Mouse (Mus musculus) ES-E14 (cell line): Measurements from ENCODE around the gene Lsm4. TPM values are rescaled to one million over a fixed set of nuclear protein-coding genes. Genes with fewer than 3 reads are reported as not detected.
A peak's percentile ranks its signal among the peaks of the same experiment; 100 is the strongest.

Source experiments
- DNase-seq: peaks from one replicate; pipeline ENCODE4 v3.0.0-alpha.2; 2013; ENCODE audit warnings: low read depth, low spot score
- H3K27ac ChIP-seq: 2 replicates; pipeline ENCODE4 v1.5.1; 2012; ENCODE audit warnings: low read depth, mild to moderate bottlenecking, low read length, moderate library complexity, mixed read lengths; ENCODE audit not compliant: poor library complexity, insufficient read depth, severe bottlenecking
- H3K36me3 ChIP-seq: 2 replicates; pipeline ENCODE4 v1.6.1; 2012; ENCODE audit warnings: mild to moderate bottlenecking, low read length, moderate library complexity, mixed read lengths; ENCODE audit not compliant: control insufficient read depth, poor library complexity, insufficient read depth, severe bottlenecking
- H3K4me1 ChIP-seq, 2 experiments: fragments of 150-350 bp in 1 of 2; sonication (generic) in 1 of 2; 2 replicates each; pipeline ENCODE4 v1.6.1; 2012; ENCODE audit warnings: low read length in 2 of 2, mild to moderate bottlenecking in 1 of 2, mixed read lengths in 1 of 2; ENCODE audit not compliant: control insufficient read depth in 2 of 2, insufficient read depth in 2 of 2, poor library complexity in 1 of 2
- H3K4me3 ChIP-seq, 2 experiments: fragments of 150-350 bp in 1 of 2; sonication (generic) in 1 of 2; 2 replicates each; pipeline ENCODE4 v1.5.1; 2012; ENCODE audit warnings: low read length in 2 of 2, low read depth in 1 of 2, mild to moderate bottlenecking in 1 of 2, mixed read lengths in 1 of 2; ENCODE audit not compliant: insufficient read depth in 1 of 2, poor library complexity in 1 of 2, severe bottlenecking in 1 of 2
- H3K9ac ChIP-seq: 2 replicates; pipeline ENCODE4 v1.6.1; 2012; ENCODE audit warnings: low read depth, mild to moderate bottlenecking, low read length, mixed read lengths; ENCODE audit not compliant: poor library complexity, insufficient read depth, severe bottlenecking
- H3K9me3 ChIP-seq: fragments of 150-350 bp; sonication (generic); 2 replicates; pipeline ENCODE4 v1.6.1; 2012; ENCODE audit warnings: low read depth, mild to moderate bottlenecking, low read length; ENCODE audit not compliant: control insufficient read depth, insufficient read depth
- CHD2 ChIP-seq: IDR thresholded peaks from 2 replicates; pipeline ENCODE4 v1.6.1; 2014; ENCODE audit warnings: mild to moderate bottlenecking, low read depth, low read length, inconsistent platforms
- HCFC1 ChIP-seq: IDR thresholded peaks from 2 replicates; pipeline ENCODE4 v1.6.1; 2012; ENCODE audit warnings: low read length, inconsistent platforms, borderline replicate concordance; ENCODE audit not compliant: insufficient read depth
- MAFK ChIP-seq: IDR thresholded peaks from 2 replicates; pipeline ENCODE4 v1.6.1; 2014; ENCODE audit warnings: mild to moderate bottlenecking, low read depth, low read length, inconsistent platforms; ENCODE audit not compliant: insufficient read depth
- ZC3H11A ChIP-seq: IDR thresholded peaks from 2 replicates; pipeline ENCODE4 v1.6.1; 2012; ENCODE audit warnings: low read depth, mild to moderate bottlenecking, inconsistent platforms, low read length, borderline replicate concordance
- ZNF384 ChIP-seq: IDR thresholded peaks from 2 replicates; pipeline ENCODE4 v1.6.1; 2012; ENCODE audit warnings: low read depth, low read length, inconsistent platforms
- in situ Hi-C, 2 experiments: fragments of 600-800 bp; cut with MboI; formaldehyde crosslinking; loops; one replicate each; pipeline ENCODE4 v1.15.1; 2025; ENCODE audit warnings: low sequenced_read_pairs in 2 of 2, inconsistent platforms in 1 of 2; ENCODE audit not compliant: unreplicated experiment in 2 of 2
- total RNA-seq: library from RNA; depleted of rRNA; stranded (reverse); fragments of 300-350 nt; gene quantifications from 2 replicates; pipeline ENCODE4 v1.2.3, GENCODE M21; 2012

Lsm4 gene
- total RNA-seq, 1 experiment, result 171 TPM

- Histone ChIP-seq H3K9me3 (no peaks in the 10 kb centered on the region), H3K4me3 (no peak overlapping the region), H3K9ac (no peak overlapping the region), H3K4me1 (peaks cover 18 to 33% of the 10 kb centered on the region in 2 experiments), H3K27ac (no peak overlapping the region), H3K36me3 (peaks cover 31% of the 10 kb centered on the region; the same call in 1 of the 2 replicates)
- in situ Hi-C loops, result no loop called here
- no peak for TF ChIP-seq ZNF384
- TF ChIP-seq HCFC1, result no peak
- no peak for TF ChIP-seq ZC3H11A
- no peak for TF ChIP-seq CHD2
- no peak for TF ChIP-seq MAFK
- DNase-seq, result no peak
Measured at GRCm38 (mm10) chr8:70679404-70679803, 6.4 kb downstream of the Lsm4 start.

GRCm38 (mm10) chr8:70680039-70680438 is 7.0 kb downstream of the Lsm4 start:
- no peak for TF ChIP-seq ZC3H11A
- TF ChIP-seq ZNF384, result no peak
- TF ChIP-seq CHD2, result no peak
- no peak for TF ChIP-seq HCFC1
- TF ChIP-seq MAFK, result no peak
- H3K4me1 ChIP-seq, result peaks cover 11 to 29% of the 10 kb centered on the region in 2 experiments; a peak in 3 of 4 replicates
- no peak overlapping the region; the same call in 1 of the 2 replicates for H3K27ac ChIP-seq
- DNase-seq, result no peak
- no peak overlapping the region for H3K4me3 ChIP-seq
- H3K9ac ChIP-seq, result no peak overlapping the region
- no peaks in the 10 kb centered on the region for H3K9me3 ChIP-seq
- in situ Hi-C loops, result no loop called here
- H3K36me3 ChIP-seq, result peaks cover 31% of the 10 kb centered on the region; the same call in 1 of the 2 replicates

GRCm38 (mm10) chr8:70681410-70681809 is 8.4 kb downstream of the Lsm4 start:
- Histone ChIP-seq H3K4me3 (no peak overlapping the region), H3K9ac (no peak overlapping the region), H3K36me3 (peaks cover 26% of the 10 kb centered on the region; the same call in 1 of the 2 replicates), H3K9me3 (no peaks in the 10 kb centered on the region), H3K27ac (no peak overlapping the region), H3K4me1 (peaks cover 9 to 26% of the 10 kb centered on the region in 2 experiments; a peak in 3 of 4 replicates)
- in situ Hi-C loops, result no loop called here
- TF ChIP-seq MAFK (no peak), CHD2 (no peak), ZC3H11A (no peak), HCFC1 (no peak), ZNF384 (no peak)
- no peak for DNase-seq

GRCm38 (mm10) chr8:70682193-70682592 is 9.1 kb downstream of the Lsm4 start:
- H3K36me3 ChIP-seq, result peaks cover 24% of the 10 kb centered on the region; the same call in 1 of the 2 replicates
- no peaks in the 10 kb centered on the region for H3K9me3 ChIP-seq
- no peak overlapping the region; the same call in 1 of the 2 replicates for H3K27ac ChIP-seq
- H3K4me1 ChIP-seq, result peaks cover 9 to 23% of the 10 kb centered on the region in 2 experiments; a peak in 3 of 4 replicates
- no peak for DNase-seq
- in situ Hi-C loops, result no loop called here
- peak overlapping the region; percentile 3; the same call in 1 of the 2 replicates for H3K9ac ChIP-seq
- H3K4me3 ChIP-seq, result 0 out of 4 replicates have a peak overlapping the region, but pooled peaks of 1 of the 2 experiments have one; percentile 12
- TF ChIP-seq CHD2 (no peak), ZNF384 (no peak), MAFK (no peak), ZC3H11A (no peak), HCFC1 (no peak)
